Mouse (Mus musculus) ovary, adult 10 weeks (tissue): ENCODE results near the gene Pex11a. TPM values are rescaled to one million over a fixed set of nuclear protein-coding genes. Genes with fewer than 3 reads are reported as not detected.

Experiments used
- polyA plus RNA-seq: library from polyadenylated mRNA; stranded (reverse); fragments of 350-450 nt; fragmentation: Illumina TruSeq; extraction: RNeasy Lipid Tissue Mini Kit (QIAGEN cat#74804); gene quantifications from one replicate; pipeline ENCODE4 v1.2.3, GENCODE M21; 2014

The Pex11a gene
- 14.7 TPM for polyA plus RNA-seq

DNA sequence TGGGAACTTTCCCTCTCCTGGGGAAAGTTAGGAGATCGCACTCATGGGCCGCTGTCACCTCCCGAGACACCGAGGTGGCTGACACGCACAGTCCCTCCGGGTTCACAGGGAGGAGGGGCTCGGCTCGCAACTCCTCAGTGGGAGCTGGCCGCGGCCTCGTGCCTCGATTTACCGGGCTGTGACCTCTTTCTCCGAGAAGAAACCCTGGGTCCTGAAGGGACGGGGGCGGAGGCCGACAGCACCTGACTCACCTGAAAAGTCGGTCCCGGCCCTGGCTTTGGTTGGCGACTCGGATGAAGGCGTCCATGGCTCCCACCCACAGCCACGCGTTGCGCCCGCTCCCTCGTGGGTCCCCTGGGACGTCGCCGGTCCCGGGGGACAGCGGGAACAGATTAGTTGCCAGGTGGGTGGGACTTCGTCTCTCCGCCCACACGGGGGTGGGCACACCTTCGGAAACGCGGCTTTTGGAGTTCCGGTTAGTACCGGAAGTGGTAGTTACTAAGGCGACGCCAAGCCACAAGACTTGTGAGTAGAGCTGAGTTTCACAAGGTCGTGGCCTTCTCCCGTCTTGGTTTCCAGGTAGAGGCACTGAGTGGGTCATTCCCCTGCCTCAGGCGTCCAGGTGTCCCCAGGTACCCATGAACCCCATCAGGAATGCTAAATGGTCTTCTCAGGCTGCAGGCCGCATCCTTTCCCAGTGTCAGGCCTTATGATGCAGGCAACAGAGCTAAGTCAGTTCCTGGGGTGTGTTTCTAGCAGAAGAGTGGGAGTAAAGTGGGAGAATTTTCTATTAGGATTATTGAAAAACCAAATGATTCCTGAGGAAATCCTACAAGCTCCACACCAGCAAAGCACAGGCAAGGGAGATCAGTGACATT is at the start of gene Pex11a, which contains the start of gene Wdr93:
Gene Pex11a, minus strand, starts transcription at position 473 of the 878 bp plus-strand sequence.
Gene Wdr93, plus strand, starts transcription at position 505 of the 878 bp plus-strand sequence.

DNA sequence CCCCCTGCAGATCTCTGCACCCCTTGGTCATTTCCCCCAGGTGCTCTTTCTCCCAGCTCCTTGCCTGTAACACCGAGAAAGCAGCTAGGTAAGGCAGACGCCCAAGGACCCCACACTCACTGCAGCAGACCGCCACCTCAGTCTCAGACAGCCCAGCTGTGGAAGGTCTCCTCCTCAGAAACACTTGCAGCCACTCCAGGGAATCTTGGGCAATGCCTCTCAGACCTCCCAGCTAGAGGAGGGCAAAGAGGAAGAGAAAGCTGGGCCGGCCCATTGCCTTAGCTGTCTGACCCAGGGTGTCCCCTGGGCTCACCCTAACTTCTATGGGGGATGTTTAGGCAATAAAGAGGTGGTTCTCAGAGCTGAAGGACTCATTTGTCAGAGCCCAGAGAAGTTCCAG is 10.3 kb downstream of the Pex11a start, which contains the start of gene Plin1:
Gene Plin1, minus strand, starts transcription at position 282 of the 400 bp plus-strand sequence.

DNA sequence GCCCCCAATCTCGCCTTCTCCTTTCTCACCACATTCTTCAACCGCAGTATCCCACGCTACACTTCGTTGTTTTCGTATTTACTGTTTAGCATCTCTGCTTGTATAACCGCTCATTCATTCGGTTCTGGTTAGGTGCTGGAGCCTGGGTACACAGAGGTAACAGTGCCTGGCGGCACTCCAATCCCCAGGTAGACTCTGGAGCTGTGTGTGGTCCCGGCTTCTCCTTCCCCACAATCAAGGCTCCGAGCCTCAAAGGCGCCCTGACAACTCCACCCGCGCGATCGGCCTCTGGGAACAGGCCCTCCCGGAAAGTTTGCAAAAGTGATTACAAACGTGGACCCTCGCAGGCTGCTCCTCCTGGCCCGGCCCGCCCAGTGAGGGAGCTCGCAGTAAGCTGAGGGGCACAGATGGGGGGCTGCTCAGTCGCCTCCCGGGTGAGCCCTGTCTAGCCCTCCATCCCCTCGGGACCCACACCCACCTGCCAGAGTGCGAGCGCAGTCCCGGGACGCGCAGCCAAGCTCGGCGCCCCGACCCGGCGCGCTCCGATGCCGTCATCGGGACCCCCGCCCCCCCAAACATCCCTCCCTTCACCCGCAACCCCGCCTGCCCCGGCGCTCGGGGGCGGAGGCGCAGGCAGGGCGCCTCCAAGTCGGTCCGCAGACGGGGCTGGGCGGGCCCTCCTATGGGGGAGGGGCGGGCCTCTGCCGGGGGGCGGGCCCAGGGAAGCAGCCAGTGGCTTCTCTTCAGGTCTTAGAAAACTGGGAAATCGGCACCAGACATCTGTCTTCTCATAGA is 27.5 kb downstream of the Pex11a start, which contains the start of gene Kif7:
Gene Kif7, minus strand, starts transcription at position 534 of the 795 bp plus-strand sequence.

Other genes with a start within 250 kb of the Pex11a start
- not detected for gene Rhcg, start 125.5 kb downstream of the Pex11a start, polyA plus RNA-seq
- 11.4 TPM for gene Ticrr, start 82.9 kb downstream of the Pex11a start, polyA plus RNA-seq
- 0.88 TPM for gene Kif7, start 27.4 kb downstream of the Pex11a start, polyA plus RNA-seq
- gene Plin1, start 10.2 kb downstream of the Pex11a start, polyA plus RNA-seq = 19.9 TPM
- 1.6 TPM for gene Wdr93, start within 50 bp of the Pex11a start, polyA plus RNA-seq
- gene Mesp1, start 50.7 kb upstream of the Pex11a start, polyA plus RNA-seq = not detected
- gene Mesp2, start 67.6 kb upstream of the Pex11a start, polyA plus RNA-seq = 1.00 TPM
- 16.9 TPM for gene Anpep, start 117.9 kb upstream of the Pex11a start, polyA plus RNA-seq
- gene Ap3s2, start 177.5 kb upstream of the Pex11a start, polyA plus RNA-seq = 42.0 TPM
- gene Arpin, start 192.2 kb upstream of the Pex11a start, polyA plus RNA-seq = 12.3 TPM